Mouse (Mus musculus) thymus, adult 2 months (tissue): ENCODE measurements around the gene Mzf1. TPM values are rescaled to one million over a fixed set of nuclear protein-coding genes. Genes with fewer than 3 reads are reported as not detected.

ENCODE experiments used
- DNase-seq: peaks from one replicate; pipeline ENCODE4 v3.0.0; 2021
- H3K27ac ChIP-seq: fragments of 200-500 bp; 2 replicates; pipeline ENCODE4 v1.5.1; 2012; ENCODE audit warnings: low read length, control low read depth; ENCODE audit not compliant: control insufficient read depth, insufficient read depth
- H3K27me3 ChIP-seq: fragments of 200-500 bp; 2 replicates; pipeline ENCODE4 v1.6.1; 2012; ENCODE audit warnings: mild to moderate bottlenecking, low read length, moderate library complexity, mixed read lengths; ENCODE audit not compliant: control insufficient read depth, insufficient read depth
- H3K36me3 ChIP-seq: fragments of 200-500 bp; 2 replicates; pipeline ENCODE4 v1.6.1; 2012; ENCODE audit warnings: mild to moderate bottlenecking, low read length, moderate library complexity; ENCODE audit not compliant: control insufficient read depth, insufficient read depth
- H3K4me1 ChIP-seq: fragments of 200-500 bp; replicated peaks from 2 replicates; pipeline ENCODE4 v1.6.1; 2012; ENCODE audit warnings: low read length; ENCODE audit not compliant: control insufficient read depth, insufficient read depth
- H3K4me3 ChIP-seq: fragments of 200-500 bp; 2 replicates; pipeline ENCODE4 v1.5.1; 2012; ENCODE audit warnings: mild to moderate bottlenecking, low read length, control low read depth, moderate library complexity; ENCODE audit not compliant: control insufficient read depth, insufficient read depth
- CTCF ChIP-seq: fragments of 200-500 bp; IDR thresholded peaks from 2 replicates; pipeline ENCODE4 v1.5.1; 2012; ENCODE audit warnings: mild to moderate bottlenecking, control low read depth, low read length, moderate library complexity, borderline replicate concordance; ENCODE audit not compliant: control insufficient read depth, poor library complexity, insufficient read depth; ENCODE audit errors: extremely low read depth
- POLR2A ChIP-seq: fragments of 200-500 bp; IDR thresholded peaks from 2 replicates; pipeline ENCODE4 v1.6.1; 2012; ENCODE audit warnings: mild to moderate bottlenecking, low read length, control low read depth, moderate library complexity; ENCODE audit not compliant: control insufficient read depth, poor library complexity, insufficient read depth; ENCODE audit errors: extremely low read depth
- WGBS: fragments of 180-500 bp; shearing (Covaris S2); methylation state at CpG from one replicate; pipeline ENCODE4 v1.1.7; 2018; 5-methylcytosine and 5-hydroxymethylcytosine counted together
- polyA plus RNA-seq: library from polyadenylated mRNA; depleted of rRNA; stranded (reverse); fragments of >200 nt; gene quantifications from 2 replicates; pipeline ENCODE4 v1.2.3, GENCODE M21; 2012

Mzf1 gene
- polyA plus RNA-seq, 1 experiment, result 3.5 TPM

GRCm38 (mm10) chr7:13053501-13053900, 1.1 kb downstream of the Mzf1 start:
- Histone ChIP-seq H3K4me3 (no peak overlapping the region), H3K27me3 (no peaks in the 10 kb centered on the region), H3K36me3 (no peaks in the 10 kb centered on the region), H3K4me1 (0 out of 2 replicates have a peak, but pooled peaks cover 2% of the 10 kb centered on the region), H3K27ac (no peak overlapping the region)
- 96% methylated on average over 2 of the region's 2 CpGs for WGBS
- no peak for DNase-seq
- TF ChIP-seq POLR2A, result no peak
- no peak for TF ChIP-seq CTCF

GRCm38 (mm10) chr7:13053001-13053400, 1.6 kb downstream of the Mzf1 start:
- no peak overlapping the region for H3K4me3 ChIP-seq
- no peak for TF ChIP-seq POLR2A
- H3K27me3 ChIP-seq, result no peaks in the 10 kb centered on the region
- H3K4me1 ChIP-seq, result 0 out of 2 replicates have a peak, but pooled peaks cover 2% of the 10 kb centered on the region
- H3K36me3 ChIP-seq, result no peaks in the 10 kb centered on the region
- 95% methylated on average over 13 of the region's 13 CpGs for WGBS
- DNase-seq, result no peak
- no peak overlapping the region for H3K27ac ChIP-seq

- peaks cover 19% of the 10 kb centered on the region; the same call in 1 of the 2 replicates for H3K27me3 ChIP-seq
- no peak overlapping the region for H3K27ac ChIP-seq
- no peak overlapping the region for H3K4me3 ChIP-seq
- TF ChIP-seq CTCF (no peak), POLR2A (no peak)
- peaks cover 10% of the 10 kb centered on the region for H3K4me1 ChIP-seq
- no peaks in the 10 kb centered on the region for H3K36me3 ChIP-seq
- WGBS, result 2% methylated on average over 2 of the region's 2 CpGs
- peak; percentile 72 for DNase-seq
Observed at GRCm38 (mm10) chr7:13046084-13046483, 8.5 kb downstream of the Mzf1 start.

GRCm38 (mm10) chr7:13044254-13044625, 10.3 kb downstream of the Mzf1 start:
- no peak overlapping the region for H3K27ac ChIP-seq
- H3K27me3 ChIP-seq, result peaks cover 19% of the 10 kb centered on the region; the same call in 1 of the 2 replicates
- no peak for DNase-seq
- TF ChIP-seq POLR2A, result no peak
- no peak for TF ChIP-seq CTCF
- peaks cover 10% of the 10 kb centered on the region for H3K4me1 ChIP-seq
- WGBS, result 8% methylated on average over 23 of the region's 23 CpGs
- no peaks in the 10 kb centered on the region for H3K36me3 ChIP-seq
- H3K4me3 ChIP-seq, result no peak overlapping the region

DNA sequence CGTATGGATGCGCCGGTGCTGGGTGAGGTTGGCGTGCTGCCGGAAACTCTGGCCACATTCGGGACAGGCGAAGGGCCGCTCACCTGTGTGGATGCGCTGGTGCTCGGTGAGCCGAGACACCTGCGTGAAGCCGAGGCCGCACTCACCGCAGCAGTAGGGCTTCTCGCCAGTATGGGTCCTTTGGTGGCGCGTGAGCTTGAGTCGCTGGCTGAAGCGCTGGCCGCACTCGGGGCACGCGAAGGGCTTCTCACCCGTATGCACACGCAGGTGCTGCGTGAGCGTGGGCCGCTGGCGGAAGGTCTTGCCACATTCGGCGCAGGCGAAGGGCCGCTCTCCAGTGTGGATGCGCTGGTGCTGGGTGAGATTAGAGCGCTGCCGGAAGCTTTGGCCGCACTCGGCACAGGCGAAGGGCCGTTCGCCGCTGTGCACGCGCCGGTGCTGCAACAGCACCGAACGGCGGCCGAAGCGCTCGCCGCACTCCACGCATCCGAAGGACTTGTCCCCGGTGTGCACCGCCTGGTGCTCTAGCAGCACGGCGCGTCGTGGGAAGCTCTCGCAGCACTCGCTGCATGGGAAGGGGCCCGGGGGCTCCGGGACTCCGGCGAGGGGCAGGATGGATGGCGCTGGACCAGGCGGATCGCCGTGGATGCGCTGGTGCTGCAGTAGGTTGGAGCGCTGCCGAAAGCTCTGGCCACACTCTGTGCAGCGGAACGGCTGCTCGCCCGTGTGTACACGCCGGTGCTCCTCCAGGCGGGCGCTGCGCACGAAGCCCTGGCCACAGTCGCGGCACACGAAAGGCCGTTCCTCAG, 10.9 kb downstream of the Mzf1 start:
- no peak for TF ChIP-seq CTCF
- no peak for DNase-seq
- 16% methylated on average over 88 of the region's 88 CpGs for WGBS
- Histone ChIP-seq H3K27ac (no peak overlapping the region), H3K4me1 (peaks cover 14% of the 10 kb centered on the region), H3K27me3 (peaks cover 19% of the 10 kb centered on the region; the same call in 1 of the 2 replicates), H3K4me3 (no peak overlapping the region), H3K36me3 (no peaks in the 10 kb centered on the region)

DNA sequence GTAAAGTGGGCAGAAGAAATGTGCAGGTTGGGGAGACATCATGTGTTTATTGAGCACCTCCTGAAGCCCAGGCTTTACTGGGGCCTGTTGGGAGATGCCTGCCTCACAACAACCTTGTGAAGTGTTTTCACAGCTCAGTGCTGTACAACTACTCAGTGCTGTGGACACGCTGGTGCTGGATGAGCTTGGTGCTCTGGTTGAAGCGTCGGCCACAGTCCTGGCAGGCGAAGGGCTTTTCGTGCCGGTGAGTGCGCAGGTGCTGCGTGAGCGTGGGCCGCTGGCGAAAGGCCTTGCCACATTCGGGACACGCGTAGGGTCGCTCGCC, 11.5 kb downstream of the Mzf1 start:
- no peak overlapping the region for H3K4me3 ChIP-seq
- no peaks in the 10 kb centered on the region for H3K36me3 ChIP-seq

DNA sequence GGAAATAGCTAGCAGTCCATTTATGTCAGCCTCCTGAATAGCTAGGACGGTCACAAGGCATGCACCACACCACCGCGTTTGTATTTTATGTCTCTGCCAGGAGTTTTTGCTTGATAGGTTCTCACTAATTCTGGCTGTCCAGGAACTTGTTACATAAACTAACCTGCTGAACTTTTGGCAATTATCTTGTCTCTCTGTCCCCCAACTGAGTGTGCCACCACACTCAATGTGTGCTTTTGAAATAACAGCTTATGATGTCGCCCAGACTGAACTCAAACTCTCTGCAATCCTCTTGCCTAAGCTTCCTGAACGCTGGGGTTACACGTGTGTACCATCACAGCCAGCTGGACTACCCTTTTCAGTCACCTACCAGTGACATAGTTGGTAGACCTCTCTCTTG, 12.1 kb downstream of the Mzf1 start:
- WGBS, result 89% methylated on average over 6 of the region's 6 CpGs
- no peak for DNase-seq
- Histone ChIP-seq H3K36me3 (no peaks in the 10 kb centered on the region), H3K4me1 (peaks cover 17% of the 10 kb centered on the region), H3K27ac (no peak overlapping the region), H3K4me3 (no peak overlapping the region), H3K27me3 (peaks cover 19% of the 10 kb centered on the region; the same call in 1 of the 2 replicates)
- TF ChIP-seq CTCF (no peak), POLR2A (no peak)

More for the DNA sequence above, 11.5 kb downstream of the Mzf1 start:
- H3K4me1 ChIP-seq, result peaks cover 17% of the 10 kb centered on the region
- 88% methylated on average over 16 of the region's 16 CpGs for WGBS
- no peak for DNase-seq
- no peak overlapping the region for H3K27ac ChIP-seq
- peaks cover 19% of the 10 kb centered on the region; the same call in 1 of the 2 replicates for H3K27me3 ChIP-seq
- TF ChIP-seq POLR2A (no peak), CTCF (no peak)

- WGBS, result 96% methylated on average over 1 of the region's 1 CpGs
- H3K4me1 ChIP-seq, result peaks cover 23% of the 10 kb centered on the region
- H3K4me3 ChIP-seq, result no peak overlapping the region
- no peak overlapping the region for H3K27ac ChIP-seq
- TF ChIP-seq POLR2A (no peak), CTCF (no peak)
- DNase-seq, result no peak
- peaks cover 19% of the 10 kb centered on the region; the same call in 1 of the 2 replicates for H3K27me3 ChIP-seq
- H3K36me3 ChIP-seq, result no peaks in the 10 kb centered on the region
Observed at GRCm38 (mm10) chr7:13041256-13041655, 13.3 kb downstream of the Mzf1 start.
